Mouse (Mus musculus) cerebellum, adult 11-12 months (tissue): Measurements from ENCODE around the gene Asf1b.
"Not testable (repeated sequence)": the region's sequence is repeated elsewhere in the genome, so short reads cannot be mapped to it uniquely, and the experiment has no call there.

Source experiments
- DNase-seq: peaks from one replicate; pipeline ENCODE4 v3.0.0; 2022

The Asf1b gene

GRCm38 (mm10) chr8:83964015-83964765 lies 8.9 kb downstream of the Asf1b start:
- DNase-seq, result no peak

- DNase-seq, result no peak
Observed at GRCm38 (mm10) chr8:83967701-83968100, 12.4 kb downstream of the Asf1b start.

GRCm38 (mm10) chr8:83971121-83971520 lies 15.8 kb downstream of the Asf1b start:
- DNase-seq, result no peak

- DNase-seq, result no peak
Observed at GRCm38 (mm10) chr8:83971661-83972060, 16.4 kb downstream of the Asf1b start.

- DNase-seq, result peak; percentile 100
Observed at GRCm38 (mm10) chr8:83972150-83973120, 17.1 kb downstream of the Asf1b start, which contains the start of gene Prkaca. TSS of gene Prkaca (plus strand) at chr8:83972993.

- peak; percentile 73 for DNase-seq
Observed at GRCm38 (mm10) chr8:83973161-83974031, 18.1 kb downstream of the Asf1b start.

GRCm38 (mm10) chr8:83974521-83974920 lies 19.2 kb downstream of the Asf1b start:
- no peak for DNase-seq

GRCm38 (mm10) chr8:83976101-83976630 lies 20.9 kb downstream of the Asf1b start:
- no peak for DNase-seq

- no peak for DNase-seq
Observed at GRCm38 (mm10) chr8:83976779-83977350, 21.6 kb downstream of the Asf1b start.

- no peak for DNase-seq
Observed at GRCm38 (mm10) chr8:83977646-83978045, 22.3 kb downstream of the Asf1b start.

- no peak for DNase-seq
Observed at GRCm38 (mm10) chr8:83978200-83978599, 22.9 kb downstream of the Asf1b start.

- DNase-seq, result no peak
Observed at GRCm38 (mm10) chr8:83980250-83980649, 24.9 kb downstream of the Asf1b start.

- no peak for DNase-seq
Observed at GRCm38 (mm10) chr8:83980845-83981244, 25.5 kb downstream of the Asf1b start.

GRCm38 (mm10) chr8:83981533-83981932 lies 26.2 kb downstream of the Asf1b start:
- no peak for DNase-seq

GRCm38 (mm10) chr8:83982449-83982848 lies 27.1 kb downstream of the Asf1b start:
- DNase-seq, result no peak

GRCm38 (mm10) chr8:83983222-83983621 lies 27.9 kb downstream of the Asf1b start:
- not testable (repeated sequence) for DNase-seq

- no peak for DNase-seq
Observed at GRCm38 (mm10) chr8:83989243-83989642, 33.9 kb downstream of the Asf1b start.

- no peak for DNase-seq
Observed at GRCm38 (mm10) chr8:83990170-83990569, 34.9 kb downstream of the Asf1b start.

- no peak for DNase-seq
Observed at GRCm38 (mm10) chr8:83992488-83992887, 37.2 kb downstream of the Asf1b start.

- DNase-seq, result no peak
Observed at GRCm38 (mm10) chr8:83994030-83994429, 38.7 kb downstream of the Asf1b start.

GRCm38 (mm10) chr8:83995973-83996372 lies 40.7 kb downstream of the Asf1b start:
- DNase-seq, result peak; percentile 74
